Mouse (Mus musculus) megakaryocyte, embryonic 14.5 days (primary cell): ENCODE results near the gene Bag5.

Experiments
- FLI1 ChIP-seq: IDR thresholded peaks from 2 replicates; pipeline ENCODE4 v1.6.1; 2012; ENCODE audit warnings: low read length, inconsistent platforms, mixed read lengths
- GATA1 ChIP-seq: IDR thresholded peaks from 3 replicates; pipeline ENCODE4 v1.6.1; 2012; ENCODE audit warnings: mixed read lengths, low read length, inconsistent platforms, borderline replicate concordance

- TF ChIP-seq GATA1 = no peak
- TF ChIP-seq FLI1 = no peak
Measured at GRCm38 (mm10) chr12:111759176-111760061, 46.4 kb upstream of the Bag5 start.
